Mouse (Mus musculus): ENCODE measurements around the gene Plaur. TPM values are rescaled to one million over a fixed set of nuclear protein-coding genes. Genes with fewer than 3 reads are reported as not detected.

The Plaur gene
- total RNA-seq, 1 experiment, result 118 TPM

DNA sequence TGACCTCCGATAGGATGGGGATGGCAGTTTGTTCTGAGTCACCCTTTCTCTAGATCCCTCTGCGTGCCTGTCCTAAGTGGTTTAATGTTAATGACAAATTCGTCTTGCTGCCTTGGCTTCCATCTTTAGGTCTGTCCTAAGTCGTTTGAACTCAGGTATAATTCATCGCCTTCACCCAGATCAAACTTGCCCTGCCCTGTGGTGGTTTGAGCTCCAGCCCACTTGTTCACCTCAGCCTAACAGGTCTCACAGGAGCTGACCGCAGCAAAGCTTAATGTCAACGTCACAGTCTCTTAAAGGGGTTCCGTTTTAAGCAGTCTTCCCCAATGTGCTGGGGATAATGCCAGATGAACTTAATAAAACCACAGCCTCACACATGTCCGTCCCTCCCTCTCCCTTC lies 36.4 kb upstream of the Plaur start:
- H3K9ac ChIP-seq (ENCODE audit: insufficient read depth, low read depth, low read length, poor library complexity, severe bottlenecking), result no peak overlapping the region

DNA sequence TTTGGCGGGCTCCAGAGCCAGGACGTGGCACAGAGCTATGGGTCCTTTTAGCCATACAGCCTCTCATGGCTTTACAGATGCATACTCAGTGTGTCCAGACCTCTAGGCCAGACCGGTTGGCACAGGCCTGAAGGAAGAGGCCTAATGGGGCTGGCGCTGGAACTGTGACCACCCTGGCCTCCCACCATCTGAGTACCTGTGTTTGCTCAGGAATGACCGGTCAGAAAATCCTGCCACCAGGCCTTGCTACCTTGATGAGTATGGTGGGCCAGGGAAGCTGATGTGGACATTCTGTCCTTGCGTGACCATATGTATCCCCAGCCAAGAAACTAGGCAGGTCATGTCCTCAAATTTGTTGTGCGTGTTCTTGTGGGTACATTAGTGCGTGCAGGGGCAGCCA lies 35.1 kb upstream of the Plaur start:
- H3K4me3 ChIP-seq (ENCODE audit: insufficient read depth in 1 of 2, low read depth in 1 of 2, low read length in 2 of 2, poor library complexity in 1 of 2, severe bottlenecking in 1 of 2), result no peak overlapping the region
- peaks cover 0 to 2% of the 10 kb centered on the region in 2 experiments; a peak in 1 of 4 replicates for H3K4me1 ChIP-seq (ENCODE audit: control insufficient read depth in 2 of 2, insufficient read depth in 2 of 2, low read length in 2 of 2, poor library complexity in 1 of 2)
- no peak overlapping the region for H3K9ac ChIP-seq (ENCODE audit: insufficient read depth, low read depth, low read length, poor library complexity, severe bottlenecking)
- TF ChIP-seq ZNF384 (IDR thresholded peaks at IDR 0.05; ENCODE audit: low read depth, low read length), result no peak
- TF ChIP-seq CHD2 (IDR thresholded peaks at IDR 0.05; ENCODE audit: low read depth, low read length), result no peak
- TF ChIP-seq HCFC1 (IDR thresholded peaks at IDR 0.05; ENCODE audit: borderline replicate concordance, insufficient read depth, low read length), result no peak
- no peak for TF ChIP-seq ZC3H11A (IDR thresholded peaks at IDR 0.05; ENCODE audit: borderline replicate concordance, low read depth, low read length)
- TF ChIP-seq MAFK (IDR thresholded peaks at IDR 0.05; ENCODE audit: insufficient read depth, low read depth, low read length), result no peak
- no peak for DNase-seq (ENCODE audit: low read depth, low spot score)
- in situ Hi-C loops (cut with MboI; ENCODE audit: low sequenced_read_pairs in 2 of 2, unreplicated experiment in 2 of 2), result no loop called here
- no peaks in the 10 kb centered on the region for H3K9me3 ChIP-seq (ENCODE audit: control insufficient read depth, insufficient read depth, low read depth, low read length)
- H3K27ac ChIP-seq (ENCODE audit: insufficient read depth, low read depth, low read length, poor library complexity, severe bottlenecking), result no peak overlapping the region
- peaks cover 3% of the 10 kb centered on the region; the same call in 1 of the 2 replicates for H3K36me3 ChIP-seq (ENCODE audit: control insufficient read depth, insufficient read depth, low read length, poor library complexity, severe bottlenecking)

More for the DNA sequence above, 36.4 kb upstream of the Plaur start:
- H3K4me3 ChIP-seq (ENCODE audit: insufficient read depth in 1 of 2, low read depth in 1 of 2, low read length in 2 of 2, poor library complexity in 1 of 2, severe bottlenecking in 1 of 2), result no peak overlapping the region
- H3K4me1 ChIP-seq (ENCODE audit: control insufficient read depth in 2 of 2, insufficient read depth in 2 of 2, low read length in 2 of 2, poor library complexity in 1 of 2), result no peaks in the 10 kb centered on the region
- TF ChIP-seq ZC3H11A (IDR thresholded peaks at IDR 0.05; ENCODE audit: borderline replicate concordance, low read depth, low read length) (no peak), CHD2 (IDR thresholded peaks at IDR 0.05; ENCODE audit: low read depth, low read length) (no peak), ZNF384 (IDR thresholded peaks at IDR 0.05; ENCODE audit: low read depth, low read length) (no peak), MAFK (IDR thresholded peaks at IDR 0.05; ENCODE audit: insufficient read depth, low read depth, low read length) (no peak)
- H3K27ac ChIP-seq (ENCODE audit: insufficient read depth, low read depth, low read length, poor library complexity, severe bottlenecking), result no peak overlapping the region
- peaks cover 11% of the 10 kb centered on the region; the same call in 1 of the 2 replicates for H3K36me3 ChIP-seq (ENCODE audit: control insufficient read depth, insufficient read depth, low read length, poor library complexity, severe bottlenecking)
- no peak for DNase-seq (ENCODE audit: low read depth, low spot score)
- in situ Hi-C loops (cut with MboI; ENCODE audit: low sequenced_read_pairs in 2 of 2, unreplicated experiment in 2 of 2), result no loop called here
- no peaks in the 10 kb centered on the region for H3K9me3 ChIP-seq (ENCODE audit: control insufficient read depth, insufficient read depth, low read depth, low read length)

DNA sequence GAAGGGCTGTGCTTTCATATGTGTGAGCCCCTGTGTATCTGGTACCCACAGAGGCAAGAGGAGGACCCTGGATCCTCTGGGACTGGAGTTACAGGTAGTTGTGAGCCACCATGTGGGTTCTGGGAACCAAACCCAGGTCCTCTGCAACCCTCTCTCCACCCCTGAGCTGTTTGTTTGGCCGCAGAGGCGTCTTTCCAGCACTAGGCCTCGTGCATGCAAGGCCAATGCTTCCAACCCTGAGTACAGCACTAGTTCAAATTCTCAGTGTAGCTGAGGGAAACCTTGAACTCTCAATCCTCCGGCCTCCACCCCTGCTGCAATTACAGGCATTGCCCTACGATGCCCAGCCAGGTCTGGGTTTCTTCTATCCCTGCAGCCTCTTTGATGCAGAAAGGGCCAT lies 33.6 kb upstream of the Plaur start:
- TF ChIP-seq CHD2 (IDR thresholded peaks at IDR 0.05; ENCODE audit: low read depth, low read length) (no peak), MAFK (IDR thresholded peaks at IDR 0.05; ENCODE audit: insufficient read depth, low read depth, low read length) (no peak), ZNF384 (IDR thresholded peaks at IDR 0.05; ENCODE audit: low read depth, low read length) (no peak)
- no peaks in the 10 kb centered on the region for H3K9me3 ChIP-seq (ENCODE audit: control insufficient read depth, insufficient read depth, low read depth, low read length)
- H3K27ac ChIP-seq (ENCODE audit: insufficient read depth, low read depth, low read length, poor library complexity, severe bottlenecking), result no peak overlapping the region
- peaks cover 0 to 3% of the 10 kb centered on the region in 2 experiments; a peak in 1 of 4 replicates for H3K4me1 ChIP-seq (ENCODE audit: control insufficient read depth in 2 of 2, insufficient read depth in 2 of 2, low read length in 2 of 2, poor library complexity in 1 of 2)
- no peak for DNase-seq (ENCODE audit: low read depth, low spot score)
- H3K9ac ChIP-seq (ENCODE audit: insufficient read depth, low read depth, low read length, poor library complexity, severe bottlenecking), result no peak overlapping the region
- H3K4me3 ChIP-seq (ENCODE audit: insufficient read depth in 1 of 2, low read depth in 1 of 2, low read length in 2 of 2, poor library complexity in 1 of 2, severe bottlenecking in 1 of 2), result no peak overlapping the region
- H3K36me3 ChIP-seq (ENCODE audit: control insufficient read depth, insufficient read depth, low read length, poor library complexity, severe bottlenecking), result no peaks in the 10 kb centered on the region
- in situ Hi-C loops (cut with MboI; ENCODE audit: low sequenced_read_pairs in 2 of 2, unreplicated experiment in 2 of 2), result no loop called here

GRCm38 (mm10) chr7:24429413-24430112 lies 32.7 kb upstream of the Plaur start:
- no peak overlapping the region for H3K27ac ChIP-seq (ENCODE audit: insufficient read depth, low read depth, low read length, poor library complexity, severe bottlenecking)
- H3K4me1 ChIP-seq (ENCODE audit: control insufficient read depth in 2 of 2, insufficient read depth in 2 of 2, low read length in 2 of 2, poor library complexity in 1 of 2), result peaks cover 0 to 3% of the 10 kb centered on the region in 2 experiments; a peak in 1 of 4 replicates
- in situ Hi-C loops (cut with MboI; ENCODE audit: low sequenced_read_pairs in 2 of 2, unreplicated experiment in 2 of 2), result no loop called here
- no peak for DNase-seq (ENCODE audit: low read depth, low spot score)
- no peak overlapping the region for H3K4me3 ChIP-seq (ENCODE audit: insufficient read depth in 1 of 2, low read depth in 1 of 2, low read length in 2 of 2, poor library complexity in 1 of 2, severe bottlenecking in 1 of 2)
- no peaks in the 10 kb centered on the region for H3K36me3 ChIP-seq (ENCODE audit: control insufficient read depth, insufficient read depth, low read length, poor library complexity, severe bottlenecking)
- H3K9me3 ChIP-seq (ENCODE audit: control insufficient read depth, insufficient read depth, low read depth, low read length), result no peaks in the 10 kb centered on the region
- TF ChIP-seq CHD2 (IDR thresholded peaks at IDR 0.05; ENCODE audit: low read depth, low read length) (no peak), ZNF384 (IDR thresholded peaks at IDR 0.05; ENCODE audit: low read depth, low read length) (no peak), ZC3H11A (IDR thresholded peaks at IDR 0.05; ENCODE audit: borderline replicate concordance, low read depth, low read length) (no peak), MAFK (IDR thresholded peaks at IDR 0.05; ENCODE audit: insufficient read depth, low read depth, low read length) (no peak), HCFC1 (IDR thresholded peaks at IDR 0.05; ENCODE audit: borderline replicate concordance, insufficient read depth, low read length) (no peak)
- H3K9ac ChIP-seq (ENCODE audit: insufficient read depth, low read depth, low read length, poor library complexity, severe bottlenecking), result no peak overlapping the region

All from ES-E14 (cell line).